ENCODE assay signal across 11 mouse cellular contexts in genomic region chr5:4273001-4273400, GRCm38 (mm10).
A peak's percentile ranks its signal among the peaks of the same experiment; 100 is the strongest.
DNase-seq lines count a peak whose midpoint lies in the region; ATAC-seq and TF ChIP-seq lines count a peak whose summit lies in the region.
"Had no signal": no experiment of that assay in that cellular context is flagged by ENCODE, and none has a peak within 500 bp of the region (broad histone marks: within the 10 kb centered on the region; RNA-seq: fewer than 3 reads in every experiment).

No protein-coding gene starts in this region.

- no peak for ATAC-seq in embryonic facial prominence, embryonic 14.5 days (ENCODE audit: low read depth)
- ATAC-seq in intestine, embryonic 16.5 days: peak; percentile 36; the same call in 1 of the 2 replicates
- no peak for ATAC-seq in intestine, postnatal 0 days
- peak; percentile 26; the same call in 1 of the 2 replicates for ATAC-seq in lung, embryonic 16.5 days (ENCODE audit: low read depth)
- no peak for ATAC-seq in erythroblast, adult 5-6 weeks (replicated peaks; ENCODE audit: low FRiP score, poor library complexity, severe bottlenecking)
- ATAC-seq: forebrain, embryonic 16.5 days had no signal

- no peaks in the 10 kb centered on the region for H3K4me1 ChIP-seq in embryonic facial prominence, embryonic 14.5 days (ENCODE audit: control insufficient read depth, insufficient read depth, low read length)
- H3K4me1 ChIP-seq in embryonic facial prominence, embryonic 10.5 days: no peaks in the 10 kb centered on the region
- H3K4me1 ChIP-seq in intestine, embryonic 16.5 days (ENCODE audit: control insufficient read depth, insufficient read depth, low read length): peaks cover 3% of the 10 kb centered on the region; the same call in 1 of the 2 replicates
- no peaks in the 10 kb centered on the region for H3K4me1 ChIP-seq in intestine, postnatal 0 days (replicated peaks; ENCODE audit: control insufficient read depth, insufficient read depth, low read length)
- H3K4me1 ChIP-seq in lung, embryonic 16.5 days (replicated peaks; ENCODE audit: control insufficient read depth, insufficient read depth, low read length): peaks cover 6% of the 10 kb centered on the region
- H3K4me1 ChIP-seq: limb, embryonic 10.5 days had no signal

- no peak overlapping the region for H3K4me3 ChIP-seq in embryonic facial prominence, embryonic 14.5 days (ENCODE audit: low read depth, low read length)
- no peak overlapping the region for H3K4me3 ChIP-seq in embryonic facial prominence, embryonic 10.5 days
- H3K4me3 ChIP-seq in intestine, embryonic 16.5 days (ENCODE audit: low read length): no peak overlapping the region
- no peak overlapping the region for H3K4me3 ChIP-seq in intestine, postnatal 0 days (ENCODE audit: low read depth, low read length)
- no peak overlapping the region for H3K4me3 ChIP-seq in lung, embryonic 16.5 days (ENCODE audit: low read length)
- H3K4me3 ChIP-seq: limb, embryonic 10.5 days had no signal

- H3K27ac ChIP-seq in embryonic facial prominence, embryonic 14.5 days (replicated peaks; ENCODE audit: low read depth, low read length): no peak overlapping the region
- no peak overlapping the region for H3K27ac ChIP-seq in embryonic facial prominence, embryonic 10.5 days (replicated peaks)
- H3K27ac ChIP-seq in intestine, embryonic 16.5 days (ENCODE audit: low read length): peak overlapping the region; percentile 28; the same call in 1 of the 2 replicates
- H3K27ac ChIP-seq in intestine, postnatal 0 days (ENCODE audit: low read depth, low read length): no peak overlapping the region
- no peak overlapping the region for H3K27ac ChIP-seq in lung, embryonic 16.5 days (ENCODE audit: low read length)
- H3K27ac ChIP-seq: limb, embryonic 10.5 days; liver, embryonic 14.5 days had no signal

- no peak overlapping the region for H3K4me2 ChIP-seq in embryonic facial prominence, embryonic 14.5 days (ENCODE audit: low read depth, low read length)
- H3K4me2 ChIP-seq in intestine, embryonic 16.5 days (ENCODE audit: low read depth, low read length): no peak overlapping the region
- no peak overlapping the region for H3K4me2 ChIP-seq in intestine, postnatal 0 days (replicated peaks; ENCODE audit: low read depth)
- no peak overlapping the region for H3K4me2 ChIP-seq in lung, embryonic 16.5 days (ENCODE audit: low read depth, low read length)

- WGBS in embryonic facial prominence, embryonic 14.5 days: 65% methylated on average over 5 of the region's 5 CpGs
- WGBS in embryonic facial prominence, embryonic 10.5 days: 86% methylated on average over 5 of the region's 5 CpGs
- WGBS in intestine, embryonic 16.5 days: 47% methylated on average over 5 of the region's 5 CpGs
- 48% methylated on average over 5 of the region's 5 CpGs for WGBS in intestine, postnatal 0 days
- WGBS in lung, embryonic 16.5 days: 39% methylated on average over 5 of the region's 5 CpGs

- DNase-seq in embryonic facial prominence, embryonic 14.5 days (ENCODE audit: low spot score): peak; percentile 41
- DNase-seq in embryonic facial prominence, embryonic 10.5 days (ENCODE audit: low spot score): no peak
- DNase-seq in lung, postnatal 14 days: no peak
- peak; percentile 29 for DNase-seq in lung, postnatal 36 days

- H3K9ac ChIP-seq in embryonic facial prominence, embryonic 14.5 days (ENCODE audit: low read depth, low read length): no peak overlapping the region
- H3K9ac ChIP-seq in intestine, embryonic 16.5 days (ENCODE audit: low read depth, low read length): no peak overlapping the region
- no peak overlapping the region for H3K9ac ChIP-seq in intestine, postnatal 0 days (ENCODE audit: low read depth, low read length)
- no peak overlapping the region for H3K9ac ChIP-seq in lung, embryonic 16.5 days (ENCODE audit: low read length)
- H3K9ac ChIP-seq: liver, embryonic 14.5 days had no signal

- H3K36me3 ChIP-seq in embryonic facial prominence, embryonic 14.5 days (ENCODE audit: control insufficient read depth, insufficient read depth, low read length): no peaks in the 10 kb centered on the region
- no peaks in the 10 kb centered on the region for H3K36me3 ChIP-seq in embryonic facial prominence, embryonic 10.5 days (replicated peaks)
- H3K36me3 ChIP-seq in intestine, embryonic 16.5 days (ENCODE audit: control insufficient read depth, insufficient read depth, low read length): no peaks in the 10 kb centered on the region
- no peaks in the 10 kb centered on the region for H3K36me3 ChIP-seq in intestine, postnatal 0 days (ENCODE audit: control insufficient read depth, insufficient read depth)
- no peaks in the 10 kb centered on the region for H3K36me3 ChIP-seq in lung, embryonic 16.5 days (ENCODE audit: control insufficient read depth, insufficient read depth, low read length)
- H3K36me3 ChIP-seq: limb, embryonic 10.5 days had no signal

- TF ChIP-seq CTCF in intestine, postnatal 0 days (IDR thresholded peaks at IDR 0.05; ENCODE audit: low read depth): no peak

- H3K27me3 ChIP-seq in embryonic facial prominence, embryonic 14.5 days (replicated peaks; ENCODE audit: control insufficient read depth, insufficient read depth, low read length): no peaks in the 10 kb centered on the region
- H3K27me3 ChIP-seq in embryonic facial prominence, embryonic 10.5 days (replicated peaks; ENCODE audit: low read depth, poor library complexity, severe bottlenecking): no peaks in the 10 kb centered on the region
- H3K27me3 ChIP-seq in intestine, embryonic 16.5 days (replicated peaks; ENCODE audit: control insufficient read depth, insufficient read depth, low read length): no peaks in the 10 kb centered on the region
- no peaks in the 10 kb centered on the region for H3K27me3 ChIP-seq in intestine, postnatal 0 days (replicated peaks; ENCODE audit: control insufficient read depth, insufficient read depth, low read length)
- no peaks in the 10 kb centered on the region for H3K27me3 ChIP-seq in lung, embryonic 16.5 days (ENCODE audit: control insufficient read depth, insufficient read depth, low read depth, low read length)

- no peaks in the 10 kb centered on the region for H3K9me3 ChIP-seq in embryonic facial prominence, embryonic 14.5 days (ENCODE audit: control insufficient read depth, low read length)
- no peaks in the 10 kb centered on the region for H3K9me3 ChIP-seq in embryonic facial prominence, embryonic 10.5 days
- H3K9me3 ChIP-seq in intestine, embryonic 16.5 days (ENCODE audit: control insufficient read depth, low read length): no peaks in the 10 kb centered on the region
- no peaks in the 10 kb centered on the region for H3K9me3 ChIP-seq in intestine, postnatal 0 days (ENCODE audit: control insufficient read depth)
- H3K9me3 ChIP-seq in lung, embryonic 16.5 days (ENCODE audit: control insufficient read depth, low read length): no peaks in the 10 kb centered on the region
- H3K9me3 ChIP-seq: limb, embryonic 10.5 days had no signal

Comparison
In these comparisons a context has a peak if more than half of its experiments do, and no peak if none do; other contexts are left out.
1. ATAC-seq: peak in intestine, embryonic 16.5 days (single experiment) and lung, embryonic 16.5 days (single experiment); none in embryonic facial prominence, embryonic 14.5 days (single experiment), intestine, postnatal 0 days (single experiment) and erythroblast, adult 5-6 weeks (single experiment).
2. DNase-seq: peak in embryonic facial prominence, embryonic 14.5 days (single experiment) and lung, postnatal 36 days (single experiment); none in embryonic facial prominence, embryonic 10.5 days (single experiment) and lung, postnatal 14 days (single experiment).